Mouse (Mus musculus): ENCODE results near the gene Phf1. TPM values are rescaled to one million over a fixed set of nuclear protein-coding genes. Genes with fewer than 3 reads are reported as not detected.
"Not testable (repeated sequence)": the region's sequence is repeated elsewhere in the genome, so short reads cannot be mapped to it uniquely, and the experiment has no call there.

The Phf1 gene
- polyA plus RNA-seq, 1 experiment from 2014 or later, result 11.2 TPM

DNA sequence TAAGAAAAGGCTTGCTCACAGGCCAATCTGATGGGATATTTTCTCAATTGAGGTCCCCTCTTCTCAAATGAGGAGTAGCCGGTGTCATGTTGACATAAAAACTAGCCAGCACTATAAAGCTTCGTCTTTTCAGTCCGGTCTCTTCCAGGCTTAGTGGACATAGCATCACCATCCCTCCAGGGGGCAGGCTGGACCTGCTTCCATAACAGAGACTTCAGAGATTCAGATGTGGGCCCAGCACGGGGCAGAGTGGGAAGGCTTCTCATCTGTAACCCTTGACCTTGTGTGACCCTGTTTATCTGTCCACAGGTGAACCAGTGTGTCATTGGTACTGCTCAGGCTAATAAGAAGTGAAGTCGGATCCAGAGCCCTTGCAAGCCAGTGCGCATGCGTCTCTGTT lies 1.1 kb upstream of the Phf1 start:
- peaks cover 32% of the 10 kb centered on the region for H3K36me3 ChIP-seq (ENCODE audit: control insufficient read depth, insufficient read depth)
- H3K4me3 ChIP-seq (ENCODE audit: low read depth, low read length); H3K27me3 ChIP-seq (replicated peaks; ENCODE audit: control insufficient read depth, insufficient read depth, low read length); H3K4me1 ChIP-seq (replicated peaks; ENCODE audit: control insufficient read depth, insufficient read depth, low read length); H3K9ac ChIP-seq (ENCODE audit: low read depth, low read length); H3K27ac ChIP-seq (ENCODE audit: low read depth, low read length); H3K9me3 ChIP-seq (ENCODE audit: control insufficient read depth); H3K4me2 ChIP-seq (replicated peaks; ENCODE audit: low read depth): not testable (repeated sequence)
- ATAC-seq, result peak; percentile 30
- 55% methylated on average over 7 of the region's 7 CpGs for WGBS
- peak; percentile 81 for TF ChIP-seq CTCF (IDR thresholded peaks at IDR 0.05; ENCODE audit: low read depth)

DNA sequence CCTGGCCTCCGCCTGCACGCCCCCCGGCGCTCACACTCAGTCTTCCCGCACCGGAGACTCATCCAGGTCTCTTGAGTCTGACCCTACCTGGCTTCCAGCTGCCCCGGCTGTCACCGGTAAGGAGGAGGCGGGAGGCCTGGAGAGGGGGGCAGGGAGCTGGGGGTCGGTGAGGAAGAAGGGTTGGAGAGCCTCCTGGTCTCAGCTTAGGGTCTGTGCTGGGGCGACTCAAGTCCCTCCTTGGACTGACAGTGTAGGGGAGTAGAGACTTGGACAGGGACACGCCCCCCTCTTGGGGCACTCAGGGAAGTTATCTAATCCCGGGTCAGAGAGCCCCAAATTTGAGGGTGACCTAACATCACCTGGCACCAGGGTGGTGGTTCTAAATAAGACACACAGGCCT lies 567 bp downstream of the Phf1 start:
- no peaks in the 10 kb centered on the region for H3K27me3 ChIP-seq (replicated peaks; ENCODE audit: control insufficient read depth, insufficient read depth, low read length)
- ATAC-seq, result peak; percentile 3; the same call in 1 of the 2 replicates
- peaks cover 37% of the 10 kb centered on the region for H3K36me3 ChIP-seq (ENCODE audit: control insufficient read depth, insufficient read depth)
- no peaks in the 10 kb centered on the region for H3K9me3 ChIP-seq (ENCODE audit: control insufficient read depth)
- WGBS, result 4% methylated on average over 13 of the region's 13 CpGs
- H3K9ac ChIP-seq (ENCODE audit: low read depth, low read length), result peak overlapping the region; percentile 76
- H3K4me1 ChIP-seq (replicated peaks; ENCODE audit: control insufficient read depth, insufficient read depth, low read length), result 0 out of 2 replicates have a peak, but pooled peaks cover 6% of the 10 kb centered on the region
- peak overlapping the region; percentile 98 for H3K4me2 ChIP-seq (replicated peaks; ENCODE audit: low read depth)
- H3K27ac ChIP-seq (ENCODE audit: low read depth, low read length), result peak overlapping the region; percentile 71
- H3K4me3 ChIP-seq (ENCODE audit: low read depth, low read length), result peak overlapping the region; percentile 82
- 0 out of 2 replicates have a peak, but pooled peaks have one; percentile 15 for TF ChIP-seq CTCF (IDR thresholded peaks at IDR 0.05; ENCODE audit: low read depth)

DNA sequence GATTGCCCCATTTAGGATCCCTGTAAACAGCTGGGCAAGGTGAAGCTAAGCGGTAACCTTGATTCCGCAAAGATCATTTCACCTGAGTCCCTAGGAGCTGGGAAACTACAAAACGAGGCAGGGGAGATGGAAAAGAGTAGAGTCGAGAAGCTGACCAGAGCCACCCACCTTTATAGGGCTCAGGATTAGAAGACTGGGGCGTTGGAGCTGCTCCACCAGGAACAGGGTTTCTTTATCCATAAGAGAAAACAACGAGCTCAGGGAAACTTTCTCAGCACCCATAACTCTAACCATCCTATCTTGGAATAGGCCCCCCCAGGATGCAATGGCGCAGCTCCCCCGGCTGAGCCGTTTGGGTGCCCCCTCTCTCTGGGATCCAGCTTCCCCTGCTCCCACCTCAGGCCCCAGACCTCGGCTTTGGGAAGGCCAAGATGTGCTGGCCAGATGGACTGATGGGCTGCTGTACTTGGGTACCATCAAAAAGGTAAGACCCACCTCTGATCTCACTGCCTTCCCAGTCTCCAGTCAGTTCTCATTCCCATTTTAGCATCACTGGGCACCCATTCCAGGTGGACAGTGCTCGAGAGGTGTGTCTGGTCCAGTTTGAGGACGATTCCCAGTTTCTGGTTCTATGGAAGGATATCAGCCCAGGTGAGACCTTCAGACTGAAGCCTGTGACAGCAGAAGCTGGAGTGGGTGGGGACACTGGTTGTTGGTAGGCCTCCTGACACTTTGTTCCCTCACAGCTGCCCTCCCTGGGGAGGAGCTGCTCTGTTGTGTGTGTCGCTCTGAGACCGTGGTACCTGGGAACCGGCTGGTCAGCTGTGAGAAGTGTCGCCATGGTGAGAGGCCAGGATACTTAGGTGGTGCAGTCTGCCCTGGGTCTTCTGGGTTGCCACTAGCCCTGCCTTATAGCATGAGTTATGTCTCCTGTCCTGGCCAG lies 1.3 kb downstream of the Phf1 start:
- no peaks in the 10 kb centered on the region for H3K9me3 ChIP-seq (ENCODE audit: control insufficient read depth)
- peaks cover 33% of the 10 kb centered on the region for H3K36me3 ChIP-seq (ENCODE audit: control insufficient read depth, insufficient read depth)
- H3K27me3 ChIP-seq (replicated peaks; ENCODE audit: control insufficient read depth, insufficient read depth, low read length), result no peaks in the 10 kb centered on the region
- 0 out of 2 replicates have a peak, but pooled peaks cover 6% of the 10 kb centered on the region for H3K4me1 ChIP-seq (replicated peaks; ENCODE audit: control insufficient read depth, insufficient read depth, low read length)
- H3K27ac ChIP-seq (ENCODE audit: low read depth, low read length), result no peak overlapping the region; the same call in 1 of the 2 replicates
- H3K4me3 ChIP-seq (ENCODE audit: low read depth, low read length), result peak overlapping the region; percentile 82
- H3K9ac ChIP-seq (ENCODE audit: low read depth, low read length), result peak overlapping the region; percentile 76
- WGBS, result 72% methylated on average over 16 of the region's 16 CpGs
- ATAC-seq, result no peak
- TF ChIP-seq CTCF (IDR thresholded peaks at IDR 0.05; ENCODE audit: low read depth), result no peak
- H3K4me2 ChIP-seq (replicated peaks; ENCODE audit: low read depth), result peak overlapping the region; percentile 98

DNA sequence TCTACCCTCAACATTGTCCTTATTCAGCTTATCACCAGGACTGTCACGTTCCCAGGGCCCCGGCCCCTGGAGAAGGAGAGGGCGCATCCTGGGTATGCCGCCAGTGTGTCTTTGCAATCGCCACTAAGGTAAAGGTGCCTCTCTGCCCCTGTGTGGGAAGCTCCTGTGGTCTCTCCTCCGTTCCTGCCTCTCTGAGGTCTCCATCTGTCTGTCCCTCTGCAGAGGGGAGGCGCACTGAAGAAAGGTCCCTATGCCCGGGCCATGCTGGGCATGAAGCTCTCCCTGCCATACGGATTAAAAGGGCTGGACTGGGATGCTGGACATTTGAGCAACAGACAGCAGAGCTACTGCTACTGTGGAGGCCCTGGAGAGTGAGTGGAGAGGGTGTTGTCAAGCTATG lies 2.2 kb downstream of the Phf1 start:
- no peak for TF ChIP-seq CTCF (IDR thresholded peaks at IDR 0.05; ENCODE audit: low read depth)
- H3K4me1 ChIP-seq (replicated peaks; ENCODE audit: control insufficient read depth, insufficient read depth, low read length), result 0 out of 2 replicates have a peak, but pooled peaks cover 6% of the 10 kb centered on the region
- H3K9ac ChIP-seq (ENCODE audit: low read depth, low read length), result no peak overlapping the region
- H3K27ac ChIP-seq (ENCODE audit: low read depth, low read length), result no peak overlapping the region
- 92% methylated on average over 9 of the region's 9 CpGs for WGBS
- H3K9me3 ChIP-seq (ENCODE audit: control insufficient read depth), result no peaks in the 10 kb centered on the region
- no peak overlapping the region for H3K4me2 ChIP-seq (replicated peaks; ENCODE audit: low read depth)
- no peak for ATAC-seq
- H3K27me3 ChIP-seq (replicated peaks; ENCODE audit: control insufficient read depth, insufficient read depth, low read length), result no peaks in the 10 kb centered on the region
- no peak overlapping the region for H3K4me3 ChIP-seq (ENCODE audit: low read depth, low read length)
- peaks cover 28% of the 10 kb centered on the region; the same call in 1 of the 2 replicates for H3K36me3 ChIP-seq (ENCODE audit: control insufficient read depth, insufficient read depth)

DNA sequence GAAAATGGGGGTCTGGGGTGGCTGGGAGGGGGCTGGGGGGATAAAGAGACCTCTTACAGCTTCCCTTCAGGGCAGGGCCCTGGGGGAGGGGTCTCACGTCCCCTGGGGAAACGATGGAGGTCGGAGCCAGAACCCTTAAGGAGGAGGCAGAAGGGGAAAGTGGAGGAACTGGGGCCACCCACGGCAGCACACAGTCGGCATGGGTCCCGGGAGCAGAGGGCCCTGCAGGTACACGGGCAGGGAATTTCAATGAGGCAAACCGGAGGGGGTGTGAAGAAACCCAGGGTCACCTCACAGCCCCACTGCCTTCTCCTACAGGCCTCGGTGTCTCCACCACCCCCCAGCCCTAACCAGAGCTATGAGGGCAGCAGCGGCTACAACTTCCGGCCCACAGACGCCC lies 3.6 kb downstream of the Phf1 start:
- H3K4me1 ChIP-seq (replicated peaks; ENCODE audit: control insufficient read depth, insufficient read depth, low read length), result 0 out of 2 replicates have a peak, but pooled peaks cover 6% of the 10 kb centered on the region
- WGBS, result 79% methylated on average over 12 of the region's 12 CpGs
- no peak for TF ChIP-seq CTCF (IDR thresholded peaks at IDR 0.05; ENCODE audit: low read depth)
- H3K4me3 ChIP-seq (ENCODE audit: low read depth, low read length), result no peak overlapping the region
- H3K36me3 ChIP-seq (ENCODE audit: control insufficient read depth, insufficient read depth), result peaks cover 28% of the 10 kb centered on the region; the same call in 1 of the 2 replicates
- H3K9me3 ChIP-seq (ENCODE audit: control insufficient read depth), result no peaks in the 10 kb centered on the region
- H3K27ac ChIP-seq (ENCODE audit: low read depth, low read length), result no peak overlapping the region
- H3K4me2 ChIP-seq (replicated peaks; ENCODE audit: low read depth), result no peak overlapping the region
- ATAC-seq, result no peak
- no peak overlapping the region for H3K9ac ChIP-seq (ENCODE audit: low read depth, low read length)
- H3K27me3 ChIP-seq (replicated peaks; ENCODE audit: control insufficient read depth, insufficient read depth, low read length), result no peaks in the 10 kb centered on the region

DNA sequence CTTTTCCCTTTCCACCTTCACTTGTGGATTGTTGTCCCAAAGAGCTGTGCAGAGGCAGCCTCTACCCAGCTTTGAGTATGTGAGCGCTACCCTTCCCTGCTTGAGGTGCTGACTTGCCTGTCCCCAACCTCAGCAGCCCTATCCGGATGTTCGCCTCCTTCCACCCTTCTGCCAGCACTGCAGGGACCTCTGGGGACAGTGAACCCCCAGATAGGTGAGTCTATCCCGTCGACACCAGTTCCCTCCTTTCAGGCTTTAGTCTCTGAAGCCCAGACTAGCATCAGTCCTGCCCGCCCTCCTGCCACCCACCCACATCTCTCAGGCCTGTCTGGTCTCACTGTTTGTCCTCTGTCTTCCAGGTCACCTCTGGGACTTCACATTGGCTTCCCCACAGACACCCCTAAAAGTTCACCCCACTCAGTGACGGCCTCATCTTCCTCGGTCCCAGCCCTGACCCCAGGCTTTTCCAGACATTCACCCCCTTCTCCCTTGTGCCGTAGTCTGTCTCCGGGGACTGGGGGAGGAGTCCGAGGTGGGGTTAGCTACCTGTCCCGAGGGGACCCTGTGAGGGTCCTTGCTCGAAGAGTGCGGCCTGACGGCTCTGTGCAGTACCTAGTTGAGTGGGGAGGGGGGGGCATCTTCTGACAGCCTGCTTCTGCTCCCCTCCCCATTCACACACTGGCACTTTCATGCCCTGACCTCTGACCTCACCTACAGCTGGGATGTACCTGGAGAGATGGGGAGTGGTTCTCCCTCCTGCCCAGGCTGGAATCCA lies 4.3 kb downstream of the Phf1 start:
- Histone ChIP-seq H3K4me2 (replicated peaks; ENCODE audit: low read depth) (peak overlapping the region; percentile 93; the same call in 1 of the 2 replicates), H3K4me1 (replicated peaks; ENCODE audit: control insufficient read depth, insufficient read depth, low read length) (0 out of 2 replicates have a peak, but pooled peaks cover 6% of the 10 kb centered on the region), H3K9ac (ENCODE audit: low read depth, low read length) (no peak overlapping the region), H3K27me3 (replicated peaks; ENCODE audit: control insufficient read depth, insufficient read depth, low read length) (no peaks in the 10 kb centered on the region), H3K4me3 (ENCODE audit: low read depth, low read length) (no peak overlapping the region), H3K9me3 (ENCODE audit: control insufficient read depth) (no peaks in the 10 kb centered on the region), H3K27ac (ENCODE audit: low read depth, low read length) (no peak overlapping the region), H3K36me3 (ENCODE audit: control insufficient read depth, insufficient read depth) (peaks cover 28% of the 10 kb centered on the region; the same call in 1 of the 2 replicates)
- ATAC-seq, result no peak
- WGBS, result 87% methylated on average over 15 of the region's 15 CpGs
- TF ChIP-seq CTCF (IDR thresholded peaks at IDR 0.05; ENCODE audit: low read depth), result no peak
